Mouse (Mus musculus): ENCODE measurements around the gene Trim25.

Gene Trim25

DNA sequence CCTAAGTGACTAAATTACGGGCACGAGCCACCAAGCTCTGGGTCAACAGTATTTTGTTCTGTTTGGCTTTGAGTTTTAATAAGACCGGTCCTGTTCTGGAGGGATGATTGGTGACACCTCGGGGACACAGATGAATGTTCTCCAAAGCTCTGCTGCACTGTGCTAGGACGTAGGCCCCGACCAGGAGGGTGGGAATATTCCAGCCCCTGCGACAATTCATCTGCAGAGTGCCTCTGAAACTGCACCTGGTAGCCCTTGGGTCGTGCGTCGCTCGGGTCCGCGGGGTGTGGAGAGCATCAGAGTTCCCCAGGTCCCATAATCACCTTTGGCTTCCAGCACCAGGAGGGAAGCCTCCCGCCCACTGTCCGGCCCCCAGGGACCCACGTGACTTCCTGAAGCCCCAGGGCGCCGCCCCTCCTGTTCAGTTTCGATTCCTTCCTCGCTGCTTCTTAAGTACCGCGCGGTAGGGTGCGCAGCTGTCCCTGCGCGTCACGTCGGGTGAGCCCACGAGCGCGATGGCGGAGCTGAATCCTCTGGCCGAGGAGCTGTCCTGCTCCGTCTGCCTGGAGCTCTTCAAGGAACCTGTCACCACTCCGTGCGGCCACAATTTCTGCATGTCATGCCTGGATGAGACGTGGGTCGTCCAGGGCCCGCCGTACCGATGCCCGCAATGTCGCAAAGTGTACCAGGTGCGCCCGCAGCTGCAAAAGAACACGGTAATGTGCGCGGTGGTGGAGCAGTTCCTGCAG lies at the start of gene Trim25:
TSS of gene Trim25 (plus strand) at position 403 of the 749 bp plus-strand sequence.
- DNase-seq = peak; percentile 96

DNA sequence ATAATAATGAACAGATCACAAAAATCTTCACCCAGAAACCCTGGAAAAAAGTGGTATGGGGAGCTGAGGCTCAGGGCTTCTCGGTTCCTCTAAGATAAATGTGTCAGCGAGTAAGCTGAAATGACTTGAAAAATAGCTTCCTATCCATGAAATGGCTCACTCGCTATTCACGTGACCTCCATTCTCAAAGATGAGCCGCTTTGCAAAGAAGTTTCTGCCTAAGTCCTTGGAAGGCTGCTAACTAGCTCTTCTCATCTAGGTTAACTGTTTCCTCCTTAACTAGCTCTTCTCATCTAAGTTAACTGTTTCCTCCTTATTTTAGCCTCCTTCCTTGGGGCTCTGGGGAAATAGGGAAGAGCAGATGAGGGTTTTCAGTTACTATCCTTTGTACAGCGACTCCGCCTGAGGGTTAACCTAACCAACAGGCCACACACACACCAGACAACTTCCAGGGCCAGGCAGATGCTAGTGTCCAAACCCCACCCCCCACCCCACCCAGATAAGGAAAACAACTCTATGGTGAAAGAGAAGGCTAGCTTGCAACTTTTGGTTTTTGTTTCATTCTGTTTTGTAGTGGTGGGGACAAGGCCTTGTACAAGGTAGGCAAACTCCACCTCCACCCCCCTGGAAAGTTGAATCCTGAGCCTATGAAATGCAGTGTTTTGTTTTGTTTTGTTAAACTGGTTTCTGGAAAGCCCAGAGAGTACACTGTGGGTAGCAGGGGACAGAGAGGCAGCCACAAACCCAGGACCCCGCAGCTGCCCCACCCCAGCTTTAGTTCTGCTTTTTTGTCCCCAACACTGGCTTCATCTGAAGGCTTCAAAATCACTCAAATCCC lies 49.2 kb upstream of the Trim25 start:
- DNase-seq = no peak

DNA sequence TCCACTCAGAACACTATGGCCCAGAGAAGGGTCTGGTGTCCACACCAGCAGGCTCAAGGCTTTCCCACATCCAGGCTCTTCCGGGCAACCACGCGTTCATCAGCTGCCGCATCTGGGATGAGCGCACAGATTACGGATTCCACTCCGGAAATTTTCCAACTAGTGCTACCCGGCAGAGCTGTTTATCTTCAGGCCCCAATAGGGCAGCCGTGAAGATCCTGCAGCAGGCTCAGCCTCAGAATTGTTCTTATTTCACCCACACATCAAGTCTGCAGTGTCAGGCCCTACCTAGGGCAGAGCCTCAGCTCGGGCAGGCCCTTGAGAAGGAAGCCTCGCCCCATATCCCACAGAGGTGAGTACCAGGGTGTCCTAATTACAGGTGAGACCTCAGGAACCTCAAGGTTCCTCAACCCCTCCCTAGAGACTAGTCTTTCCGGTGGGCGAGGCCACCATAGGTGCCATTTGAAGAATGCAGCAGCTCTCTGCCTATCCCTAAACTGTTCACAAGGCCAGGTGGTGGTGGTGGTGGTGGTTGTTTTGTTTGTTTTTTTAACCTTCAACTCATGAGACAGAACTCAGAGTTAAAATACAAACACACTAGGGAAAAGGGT lies 48.4 kb upstream of the Trim25 start:
- no peak for DNase-seq

DNA sequence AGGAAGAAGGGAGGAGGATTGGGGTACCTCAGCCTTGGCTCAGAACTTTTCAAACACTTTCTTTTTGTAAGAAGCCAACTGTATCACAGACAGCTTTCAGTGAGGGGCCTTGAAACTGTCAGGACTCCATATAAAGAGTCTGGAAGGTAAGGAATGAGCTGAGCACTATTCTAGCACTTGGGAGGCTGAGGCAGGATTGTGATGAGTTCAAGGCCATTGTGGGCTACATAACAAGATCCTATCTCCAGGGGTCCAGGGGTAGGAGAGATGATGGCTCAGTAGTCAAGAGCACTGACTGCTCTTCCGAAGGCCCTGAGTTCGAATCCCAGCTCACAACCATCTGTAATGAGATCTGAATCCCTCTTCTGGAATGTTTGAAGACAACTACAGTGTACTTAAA lies 47.6 kb upstream of the Trim25 start:
- no peak for DNase-seq

DNA sequence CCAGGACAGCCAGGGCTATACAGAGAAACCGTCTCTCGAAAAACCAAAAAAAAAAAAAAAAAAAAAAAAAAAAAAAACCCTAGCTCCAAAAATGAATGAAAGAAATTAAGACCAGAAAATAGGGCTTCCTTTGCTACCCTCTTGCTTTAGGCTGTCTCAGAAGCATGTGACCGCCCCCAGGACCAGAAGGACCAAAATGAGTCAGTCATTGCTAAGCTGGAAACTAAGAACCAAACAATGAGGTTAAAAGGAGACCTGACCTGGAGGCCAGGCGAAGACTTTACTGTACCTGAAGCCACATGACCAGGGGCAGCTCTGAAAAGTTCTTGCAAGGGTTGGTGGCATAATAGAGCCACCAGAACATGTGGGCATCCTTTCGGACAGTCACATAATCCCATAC lies 47.1 kb upstream of the Trim25 start:
- DNase-seq = no peak

DNA sequence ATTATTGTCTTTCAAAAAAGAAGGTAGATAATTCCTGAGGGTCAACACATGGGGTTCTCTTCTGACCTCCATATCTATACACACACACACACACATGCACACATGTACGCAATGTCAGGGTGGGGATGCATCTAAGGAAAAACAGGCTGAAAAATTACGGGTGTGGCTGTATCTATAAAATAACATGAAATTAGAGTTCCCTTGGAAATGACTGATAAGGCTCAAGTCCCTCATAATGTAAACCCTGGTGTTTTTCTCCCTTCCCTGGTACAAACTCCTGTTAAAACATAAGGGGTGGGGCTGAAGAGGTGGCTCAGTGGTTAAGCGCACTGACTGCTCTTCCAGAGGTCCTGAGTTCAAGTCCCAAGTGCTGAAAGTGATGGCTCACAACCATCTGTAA lies 45.6 kb upstream of the Trim25 start:
- DNase-seq = no peak

DNA sequence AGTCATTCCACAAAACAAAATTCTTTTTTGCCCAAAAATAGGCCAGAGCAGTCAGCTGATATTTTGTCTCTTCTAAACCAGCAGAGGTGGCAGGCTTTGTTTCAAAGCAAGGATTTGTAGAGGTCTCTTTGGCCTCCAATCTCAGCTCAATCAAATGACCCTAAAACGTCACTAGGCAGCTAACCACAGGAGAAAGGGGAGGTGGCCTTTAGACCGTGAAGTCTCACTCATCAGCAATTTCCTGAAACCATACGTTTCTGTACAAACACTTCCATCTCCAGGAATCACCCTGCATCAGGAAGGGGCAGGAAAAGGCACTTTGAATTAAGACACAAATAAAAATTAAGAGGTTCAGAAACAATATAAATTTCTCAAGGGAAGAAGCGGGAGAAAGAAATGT lies 44.4 kb upstream of the Trim25 start:
- no peak for DNase-seq

DNA sequence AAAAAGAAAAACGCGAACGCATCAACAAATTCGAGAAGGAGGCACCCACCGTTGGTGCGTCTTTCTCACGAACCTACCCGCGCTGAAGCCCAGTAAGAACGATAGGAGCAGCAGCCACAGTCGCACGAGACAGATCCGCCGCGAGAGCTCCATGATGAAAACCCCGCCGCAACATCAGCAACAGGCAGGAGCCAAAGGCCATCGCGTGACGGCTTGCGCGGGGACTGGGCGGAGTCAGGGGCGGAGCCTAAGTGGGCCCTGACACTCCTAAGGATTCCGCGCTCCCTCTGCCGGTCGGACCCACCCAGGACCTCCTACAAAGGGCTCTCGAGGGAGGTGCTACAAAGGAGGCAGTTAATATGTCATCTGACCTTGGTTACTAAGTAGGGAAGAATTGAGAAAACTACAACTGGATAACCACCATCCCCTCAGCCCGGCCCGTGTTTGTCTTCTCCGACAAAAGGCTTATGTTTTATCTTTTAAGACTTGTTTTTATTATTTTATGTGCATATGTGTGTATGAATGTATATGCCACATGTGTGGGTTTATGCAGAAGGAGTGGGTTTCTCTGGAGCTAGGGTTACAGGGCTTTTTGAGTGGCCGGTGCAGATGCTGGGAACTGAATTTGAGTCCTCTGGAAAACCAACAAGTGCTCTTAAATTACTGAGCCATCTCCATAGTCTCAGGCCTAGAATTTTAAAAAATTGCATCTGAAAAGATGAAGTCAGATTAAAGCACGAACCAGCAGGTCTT lies 43.8 kb upstream of the Trim25 start, which contains the start of gene Scpep1:
TSS of gene Scpep1 (minus strand) at position 249 of the 753 bp plus-strand sequence.
- DNase-seq = peak; percentile 98

DNA sequence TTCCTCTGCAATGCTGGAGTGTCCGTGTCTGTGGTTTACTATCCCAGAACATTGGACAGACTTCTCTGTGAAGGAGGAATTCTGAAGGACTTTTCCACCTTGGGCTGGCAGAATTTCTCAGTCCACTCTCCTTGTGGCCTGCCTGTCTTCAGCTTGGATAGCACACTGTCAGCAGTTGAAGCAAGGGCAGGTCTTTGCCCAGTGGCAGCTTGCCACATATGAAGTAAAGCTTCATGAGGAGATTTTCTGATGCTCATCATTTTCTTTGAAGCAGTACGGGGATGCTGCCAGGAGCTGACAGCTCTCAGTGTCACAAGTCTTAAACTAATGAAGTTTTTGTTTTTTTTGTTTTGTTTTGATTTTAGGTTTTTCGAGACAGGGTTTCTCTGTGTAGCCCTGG lies 40.3 kb upstream of the Trim25 start:
- DNase-seq = no peak

DNA sequence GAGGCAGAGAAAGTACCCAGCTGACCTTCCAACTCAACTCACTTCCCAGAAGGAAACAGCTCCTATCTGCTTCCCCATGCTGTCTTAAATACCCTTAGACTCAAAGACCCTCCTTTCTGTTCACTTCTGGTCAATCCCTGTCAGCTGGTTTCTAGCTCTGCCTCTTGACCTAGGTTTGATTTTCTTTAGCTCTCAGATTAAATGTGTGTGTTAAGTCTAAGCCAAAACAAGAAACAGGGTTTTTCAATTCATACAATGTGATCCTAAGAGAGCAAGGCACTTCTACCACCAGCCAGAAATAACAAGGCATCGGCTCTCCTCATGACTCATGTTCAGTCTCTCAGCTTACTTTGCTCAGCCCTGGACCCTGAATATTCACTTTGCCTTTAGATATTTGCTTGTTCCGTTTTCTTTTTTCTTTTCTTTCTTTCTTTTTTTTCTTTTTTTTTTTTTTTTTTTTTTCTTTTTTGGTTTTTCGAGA lies 32.3 kb upstream of the Trim25 start, which contains the start of gene Elobl:
TSS of gene Elobl (minus strand) at position 51 of the 481 bp plus-strand sequence.
- no peak for DNase-seq

DNA sequence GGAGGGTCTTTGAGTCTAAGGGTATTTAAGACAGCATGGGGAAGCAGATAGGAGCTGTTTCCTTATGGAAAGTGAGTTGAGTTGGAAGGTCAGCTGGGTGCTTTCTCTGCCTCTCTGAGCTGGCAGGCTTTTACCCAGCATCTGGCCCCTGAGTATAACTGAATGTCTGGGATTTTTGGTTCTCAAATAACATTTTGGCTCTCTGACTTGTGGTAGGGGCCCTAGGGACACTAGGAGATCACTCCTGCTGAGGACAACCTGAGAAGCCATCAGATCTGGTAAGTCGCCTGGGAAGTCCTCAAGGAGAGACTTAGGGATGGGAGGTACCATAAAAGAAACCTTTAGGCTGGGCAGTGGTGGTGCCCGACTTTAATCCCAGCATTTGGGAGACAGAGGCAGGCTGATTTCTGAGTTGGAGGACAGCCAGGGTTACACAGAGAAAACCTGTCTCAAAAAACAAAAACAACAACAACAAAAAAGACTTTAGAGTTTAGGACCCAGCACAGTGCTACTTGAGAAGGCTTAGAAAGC lies 28.9 kb upstream of the Trim25 start, which contains the start of gene Coil:
TSS of gene Coil (plus strand) at position 51 of the 531 bp plus-strand sequence.
- no peak for DNase-seq

DNA sequence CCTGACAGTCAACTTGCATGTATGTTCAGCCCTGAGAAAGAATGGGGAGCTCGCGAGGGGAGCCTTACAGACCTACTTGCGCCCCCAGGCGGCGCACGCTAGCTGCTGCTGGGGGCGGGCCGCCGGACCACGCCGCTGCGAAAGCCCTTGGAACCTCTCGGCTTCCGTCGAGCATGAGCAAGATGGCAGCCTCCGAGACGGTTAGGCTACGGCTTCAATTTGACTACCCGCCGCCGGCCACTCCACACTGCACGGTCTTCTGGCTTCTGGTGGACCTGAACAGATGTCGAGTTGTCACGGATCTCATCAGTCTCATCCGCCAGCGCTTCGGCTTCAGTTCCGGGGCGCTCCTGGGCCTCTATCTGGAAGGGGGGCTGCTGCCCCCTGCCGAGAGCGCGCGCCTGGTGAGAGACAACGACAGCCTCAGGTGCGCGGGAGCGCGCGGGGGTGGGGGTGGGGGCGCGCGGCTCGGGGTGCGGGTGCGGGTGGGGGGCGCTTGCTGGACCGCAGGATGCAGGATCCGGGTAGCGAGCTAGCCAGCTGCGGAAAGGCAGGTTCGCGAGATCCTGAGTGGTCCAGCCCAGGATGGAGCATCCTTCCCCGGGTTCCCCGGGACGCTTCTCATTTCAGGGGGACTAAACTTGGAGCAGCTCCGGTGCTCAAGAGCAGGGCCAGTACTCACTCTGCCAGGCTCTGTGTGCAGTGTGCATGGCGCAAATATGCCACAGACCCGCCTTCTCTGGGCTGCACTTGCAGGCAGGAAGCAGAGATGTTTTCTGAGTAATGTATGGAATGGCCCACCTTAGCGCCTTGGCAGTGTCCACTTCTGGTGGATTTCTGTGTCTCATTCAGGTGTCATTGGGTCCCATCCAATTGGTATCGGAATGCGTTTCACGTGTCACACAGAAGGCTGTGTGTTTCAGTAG lies 25.1 kb upstream of the Trim25 start:
- peak; percentile 94 for DNase-seq

DNA sequence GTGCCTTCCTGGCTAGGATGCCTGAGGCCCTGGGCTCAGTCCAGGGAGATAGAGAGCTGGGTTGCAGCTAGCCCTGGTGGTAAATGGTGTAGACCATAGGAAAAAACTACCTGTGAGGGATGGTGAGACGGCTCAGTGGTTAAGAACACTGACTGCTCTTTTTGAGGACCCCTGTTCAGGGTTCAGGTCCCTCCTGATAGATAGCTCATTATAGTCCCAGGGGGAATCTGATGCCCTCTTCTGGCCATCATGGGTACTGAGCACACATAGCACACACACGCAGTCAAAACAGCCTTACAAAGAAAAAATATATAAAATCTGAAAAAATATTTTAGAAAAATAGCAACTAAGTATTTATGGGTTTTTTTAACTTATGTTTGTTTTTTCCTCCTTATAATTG lies 22.9 kb upstream of the Trim25 start:
- peak; percentile 25 for DNase-seq

DNA sequence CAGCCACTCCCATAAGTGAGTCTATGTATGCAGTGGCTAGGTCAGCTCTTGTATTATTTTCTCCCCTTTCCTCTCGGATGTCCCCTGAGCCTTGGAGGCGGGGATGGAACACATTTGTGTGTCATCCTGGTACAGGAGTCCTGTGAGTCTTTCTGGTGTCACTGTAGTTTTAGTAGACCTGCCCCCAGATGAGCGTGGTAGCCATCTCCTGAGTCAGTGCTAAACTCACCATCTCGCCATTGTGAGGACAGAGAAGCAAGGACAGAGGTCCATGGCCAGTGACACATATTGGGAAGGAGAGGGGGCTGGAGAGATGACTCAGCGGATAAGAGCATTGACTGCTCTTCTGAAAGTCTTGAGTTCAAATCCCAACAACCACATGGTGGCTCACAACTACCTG lies 22.0 kb upstream of the Trim25 start:
- DNase-seq = no peak

DNA sequence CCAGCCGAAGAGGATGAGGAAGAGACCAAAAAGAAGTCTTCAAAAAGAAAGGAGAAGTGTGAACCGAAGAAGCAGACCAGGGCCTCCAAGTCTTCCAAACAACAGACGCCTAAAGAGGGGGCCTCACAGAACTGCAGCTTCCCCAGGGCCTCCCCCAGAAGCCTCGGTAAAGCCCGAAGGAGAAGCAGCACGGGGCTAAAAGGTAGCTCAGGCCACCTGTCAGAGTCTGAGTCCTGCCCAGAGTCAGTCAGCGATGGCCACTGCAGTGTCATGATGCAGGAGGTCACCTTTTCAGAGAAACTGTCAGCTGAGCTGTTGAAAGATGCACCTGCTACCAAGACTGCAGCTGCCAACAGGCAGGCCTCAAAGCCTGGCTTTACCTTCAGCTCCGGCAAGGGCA lies 17.8 kb upstream of the Trim25 start:
- DNase-seq = no peak

DNA sequence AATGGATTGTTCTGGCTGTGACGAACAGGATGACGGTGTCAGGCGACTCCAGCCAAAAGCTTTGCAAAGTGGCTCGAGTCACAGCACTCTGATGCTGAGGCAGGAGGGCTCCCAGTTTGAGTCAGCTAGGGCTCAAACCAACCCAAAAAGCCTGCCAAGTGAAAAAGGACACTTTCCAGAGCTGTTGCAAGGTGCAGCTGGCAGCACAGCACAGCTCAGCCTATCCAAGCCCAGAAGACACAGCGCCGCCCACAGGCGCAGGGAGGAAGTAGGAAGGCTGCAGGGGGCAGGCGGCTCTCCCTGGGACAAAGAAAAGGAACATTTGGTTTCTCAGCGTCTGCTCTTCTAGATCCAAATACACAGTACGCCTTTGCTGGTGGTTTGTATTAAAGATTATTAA lies 12.6 kb upstream of the Trim25 start:
- no peak for DNase-seq

DNA sequence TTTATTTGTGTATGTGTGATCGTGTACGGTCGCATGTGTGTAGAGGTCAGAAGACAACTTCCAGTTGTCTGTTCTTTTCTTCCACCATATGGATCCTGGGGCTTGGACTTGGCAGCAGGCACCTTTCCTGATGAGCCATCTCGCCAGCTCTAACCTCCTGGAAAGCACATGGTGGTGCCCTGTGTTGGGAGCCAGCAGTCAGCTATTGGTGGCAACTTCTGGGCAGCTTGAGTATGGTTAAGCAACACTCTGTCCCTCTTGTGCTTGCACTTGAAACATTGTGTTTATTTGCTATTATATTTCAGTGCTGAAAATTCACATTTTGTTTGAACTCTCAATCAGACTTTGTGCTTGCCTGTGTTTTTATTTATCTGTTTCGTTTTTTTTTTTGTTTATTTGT lies 10.2 kb upstream of the Trim25 start:
- DNase-seq = no peak

DNA sequence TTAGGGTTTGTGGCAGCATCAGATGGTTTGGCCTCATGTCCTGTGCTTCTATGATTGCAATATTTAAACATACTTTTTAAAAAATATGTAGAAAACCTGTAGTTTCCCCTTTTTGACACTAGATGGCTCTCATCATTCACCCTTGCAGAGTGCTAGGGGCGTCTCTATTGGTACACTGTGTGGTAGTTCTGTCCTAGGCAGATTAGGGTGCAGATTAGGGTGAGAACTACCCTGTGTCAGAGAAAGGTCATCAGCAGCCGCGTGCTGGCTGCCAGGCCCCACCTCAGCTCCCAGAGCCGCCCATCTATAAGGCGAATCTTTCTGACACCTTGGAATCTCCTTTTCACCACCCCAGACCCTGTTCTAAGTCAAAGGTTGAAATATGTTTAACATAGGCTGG lies 9.6 kb upstream of the Trim25 start:
- peak; percentile 36 for DNase-seq

DNA sequence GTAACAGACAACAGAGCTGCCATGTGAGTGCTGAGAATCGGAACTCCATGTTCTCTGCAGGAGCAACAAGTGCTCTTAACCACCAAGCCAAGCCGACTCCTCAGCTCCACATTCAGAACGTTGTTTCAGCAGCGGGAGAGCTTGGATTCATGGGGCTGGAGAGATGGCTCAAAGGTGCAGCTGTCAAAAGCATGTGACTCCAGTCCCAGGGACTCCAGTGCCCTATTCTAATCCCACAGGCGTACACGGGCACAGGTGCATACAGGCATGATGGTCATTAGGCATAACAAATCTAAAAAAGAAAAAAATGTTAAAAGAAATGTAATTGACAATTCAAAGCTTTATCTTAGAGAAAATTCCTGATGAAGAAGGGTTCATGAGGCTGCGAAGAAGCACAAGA lies 6.0 kb upstream of the Trim25 start:
- no peak for DNase-seq

DNA sequence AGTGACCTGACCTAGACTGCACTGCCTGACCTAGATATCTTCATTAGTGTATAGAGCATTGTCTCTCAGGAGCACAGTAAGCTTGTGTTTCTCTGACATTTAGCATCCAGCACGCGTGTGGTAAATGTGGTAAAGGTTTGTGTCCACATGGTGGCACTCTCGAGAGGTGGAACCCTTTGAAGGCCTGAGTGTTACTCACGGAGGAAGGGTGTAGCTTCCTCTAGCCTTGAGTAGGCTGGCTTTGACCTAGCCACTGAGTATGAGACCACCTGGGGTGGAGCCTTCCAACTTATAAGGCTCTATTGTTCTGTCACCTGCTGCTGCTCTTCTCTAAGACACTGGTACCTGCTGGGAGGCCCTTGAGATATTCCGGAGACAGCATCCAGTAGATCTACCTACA lies 5.6 kb upstream of the Trim25 start:
- DNase-seq = peak; percentile 86

DNA sequence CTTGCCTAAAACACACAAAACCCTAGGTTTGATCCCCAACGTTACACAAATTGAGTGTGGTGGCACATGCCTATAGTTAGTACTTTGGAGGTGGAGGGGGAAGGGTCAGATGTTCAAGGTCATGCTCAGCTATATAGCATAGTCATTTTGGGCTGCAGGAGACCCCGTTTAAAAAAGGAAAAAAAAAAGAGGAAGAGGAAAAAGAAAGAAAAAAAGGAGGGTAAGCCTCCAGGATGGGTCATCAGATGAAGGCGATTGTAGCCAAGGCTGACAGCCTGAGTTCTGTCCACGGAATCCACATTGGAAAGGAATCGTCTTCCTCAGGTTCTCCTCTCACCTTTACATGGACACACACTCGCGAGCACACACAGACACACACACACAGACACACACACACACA lies 4.7 kb upstream of the Trim25 start:
- DNase-seq = no peak

Data from thymus, postnatal 14 days (tissue).